Mouse (Mus musculus) liver, postnatal 0 days (tissue): Measurements from ENCODE around the gene Wdfy2. TPM values are rescaled to one million over a fixed set of nuclear protein-coding genes. Genes with fewer than 3 reads are reported as not detected.

Source experiments
- ATAC-seq: fragments of 200-750 bp; cut with Nextera tagmentation; 2 replicates; pipeline ENCODE4 v1.8.0; 2017; ENCODE audit warnings: mild to moderate bottlenecking, moderate library complexity
- DNase-seq: peaks from one replicate; pipeline ENCODE4 v3.0.0-alpha.2; 2016
- H3K27ac ChIP-seq: fragments of 300-500 bp; sonication (generic); 2 replicates; pipeline ENCODE4 v1.5.1; 2014; ENCODE audit warnings: antibody characterized with exemption, moderate library complexity, mild to moderate bottlenecking, low read depth
- H3K27me3 ChIP-seq: fragments of 300-500 bp; sonication (generic); 2 replicates; pipeline ENCODE4 v1.6.1; 2014; ENCODE audit warnings: low read length, control low read depth, mixed read lengths; ENCODE audit not compliant: insufficient read depth
- H3K36me3 ChIP-seq: fragments of 300-500 bp; sonication (generic); replicated peaks from 2 replicates; pipeline ENCODE4 v1.6.1; 2014; ENCODE audit warnings: mild to moderate bottlenecking, control low read depth, low read length, moderate library complexity, mixed read lengths; ENCODE audit not compliant: insufficient read depth
- H3K4me1 ChIP-seq: fragments of 300-500 bp; sonication (generic); 2 replicates; pipeline ENCODE4 v1.6.1; 2014; ENCODE audit warnings: antibody characterized with exemption, mild to moderate bottlenecking, control low read depth; ENCODE audit not compliant: insufficient read depth
- H3K4me2 ChIP-seq: fragments of 300-500 bp; sonication (generic); 2 replicates; pipeline ENCODE4 v1.6.1; 2014; ENCODE audit warnings: low read depth, mild to moderate bottlenecking, low read length, moderate library complexity, mixed read lengths
- H3K4me3 ChIP-seq: fragments of 300-500 bp; sonication (generic); 2 replicates; pipeline ENCODE4 v1.5.1; 2014; ENCODE audit warnings: low read depth, low read length
- H3K9ac ChIP-seq: fragments of 300-500 bp; sonication (generic); replicated peaks from 2 replicates; pipeline ENCODE4 v1.6.1; 2014; ENCODE audit warnings: mild to moderate bottlenecking, moderate library complexity
- H3K9me3 ChIP-seq: fragments of 300-500 bp; sonication (generic); 2 replicates; pipeline ENCODE4 v1.6.1; 2016; ENCODE audit warnings: mild to moderate bottlenecking, control low read depth, low read length, mixed read lengths
- CTCF ChIP-seq: sonication (generic); IDR thresholded peaks from 2 replicates; pipeline ENCODE4 v1.5.1; 2016; ENCODE audit warnings: antibody characterized with exemption, low read depth
- EP300 ChIP-seq: IDR thresholded peaks from 2 replicates; pipeline ENCODE4 v1.6.1; 2016; ENCODE audit warnings: antibody characterized with exemption, low read depth, mild to moderate bottlenecking
- WGBS: fragments of 180-500 bp; shearing (Covaris S2); extraction: QIAGEN DNeasy Blood & Tissue Kit; methylation state at CpG from one replicate; pipeline ENCODE4 v1.1.7; 2014; ENCODE audit not compliant: insufficient replicate concordance; 5-methylcytosine and 5-hydroxymethylcytosine counted together
- microRNA-seq: library from miRNA; unstranded; fragments of <30 nt; microRNA quantifications from one replicate; pipeline ENCODE4, GENCODE M21; 2016
- polyA plus RNA-seq: library from polyadenylated mRNA; unstranded; fragments of >200 nt; fragmentation: Nextera tagmentation; extraction: Ambion mirVana; gene quantifications from 2 replicates; pipeline ENCODE4 v1.2.1, GENCODE M21; 2015

The Wdfy2 gene
- polyA plus RNA-seq, 1 experiment from 2014 or later = 2.0 TPM

DNA sequence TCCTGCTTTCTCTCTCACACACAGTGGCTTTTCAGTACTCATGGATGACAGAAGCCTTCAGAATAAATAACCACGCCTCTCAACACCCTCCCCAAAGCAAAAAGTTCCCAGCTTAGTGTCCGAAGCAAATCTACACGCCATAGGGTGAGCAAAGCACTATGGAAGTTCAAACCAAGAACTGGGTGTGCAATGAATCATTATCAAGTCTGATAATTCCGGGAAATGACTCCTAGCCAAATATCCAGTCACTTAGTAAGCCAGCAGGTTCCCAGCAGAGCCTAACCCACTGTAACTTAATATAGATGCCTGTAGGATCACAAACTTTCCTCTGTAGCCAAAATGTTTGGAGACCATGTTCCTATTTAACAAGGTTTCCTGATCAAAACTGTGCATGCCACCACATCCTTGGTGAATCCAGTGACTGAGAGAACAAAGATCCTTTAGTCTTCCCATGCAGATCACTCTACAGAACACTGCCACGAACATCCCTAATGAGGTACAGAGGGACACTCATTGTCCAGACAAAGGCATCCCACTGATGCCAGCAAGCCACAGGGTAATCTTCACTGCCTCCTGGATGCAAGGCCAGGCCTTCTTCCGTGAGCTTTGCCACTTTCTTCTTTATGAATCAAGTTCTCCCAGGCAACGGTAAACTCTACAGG, 154.5 kb downstream of the Wdfy2 start:
- TF ChIP-seq EP300 (no peak), CTCF (no peak)
- Histone ChIP-seq H3K4me1 (no peaks in the 10 kb centered on the region), H3K4me2 (no peak overlapping the region), H3K9me3 (no peaks in the 10 kb centered on the region), H3K27me3 (no peaks in the 10 kb centered on the region), H3K4me3 (no peak overlapping the region), H3K36me3 (no peaks in the 10 kb centered on the region), H3K9ac (no peak overlapping the region), H3K27ac (no peak overlapping the region; the same call in 1 of the 2 replicates)
- no peak for DNase-seq
- 76% methylated on average over 7 of the region's 7 CpGs for WGBS
- no peak for ATAC-seq

DNA sequence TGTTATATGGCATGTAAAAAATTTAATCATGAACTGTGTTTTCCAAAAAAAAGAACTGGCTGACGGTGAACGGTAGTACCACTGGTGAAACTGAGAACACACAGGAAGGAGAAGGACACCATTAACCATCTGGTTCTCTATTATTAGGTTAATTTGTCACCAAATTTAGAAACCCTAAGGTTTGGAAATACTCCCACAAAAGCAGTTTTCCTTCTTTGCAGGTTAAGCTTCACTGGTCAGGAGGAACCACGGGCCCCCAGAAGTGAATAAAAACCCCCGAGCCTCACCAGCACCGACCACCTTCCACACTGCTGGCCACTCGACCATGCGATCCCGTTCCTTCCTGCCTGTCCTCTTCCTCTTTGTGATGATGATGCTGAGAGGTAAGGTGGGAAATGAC, 160.3 kb downstream of the Wdfy2 start, which contains the start of gene Defb47:
Gene Defb47, plus strand, starts transcription at position 301 of the 400 bp plus-strand sequence.
- DNase-seq = no peak
- Histone ChIP-seq H3K4me1 (no peaks in the 10 kb centered on the region; the same call in 1 of the 2 replicates), H3K36me3 (no peaks in the 10 kb centered on the region), H3K27ac (no peak within 1 kb of the TSS), H3K4me3 (no peak within 1 kb of the TSS), H3K4me2 (no peak within 1 kb of the TSS), H3K9ac (no peak within 1 kb of the TSS), H3K9me3 (no peaks in the 10 kb centered on the region), H3K27me3 (no peaks in the 10 kb centered on the region)
- 59% methylated on average over 8 of the region's 8 CpGs for WGBS
- ATAC-seq = no peak
- TF ChIP-seq CTCF = no peak
- no peak for TF ChIP-seq EP300

DNA sequence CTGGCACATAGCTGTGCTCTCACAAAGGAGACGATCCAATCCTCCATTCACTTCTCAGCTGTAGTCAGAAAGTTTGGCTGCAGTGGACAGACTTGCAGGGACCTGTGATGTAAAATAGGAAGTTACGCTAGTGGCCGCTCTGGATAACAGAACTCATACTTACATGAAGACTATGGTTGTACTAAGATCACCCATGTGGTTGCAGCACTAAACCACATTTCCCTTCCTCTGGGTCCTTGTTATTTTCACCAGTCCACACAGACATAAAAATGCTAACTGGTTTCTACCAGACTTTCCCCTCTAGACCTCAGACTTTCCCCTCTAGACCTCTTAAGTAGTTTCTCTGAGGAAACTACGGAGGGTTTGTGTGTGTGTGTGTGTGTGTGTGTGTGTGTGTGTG, 161.5 kb downstream of the Wdfy2 start:
- 35% methylated on average over 4 of the region's 4 CpGs for WGBS
- H3K9me3 ChIP-seq = no peaks in the 10 kb centered on the region

DNA sequence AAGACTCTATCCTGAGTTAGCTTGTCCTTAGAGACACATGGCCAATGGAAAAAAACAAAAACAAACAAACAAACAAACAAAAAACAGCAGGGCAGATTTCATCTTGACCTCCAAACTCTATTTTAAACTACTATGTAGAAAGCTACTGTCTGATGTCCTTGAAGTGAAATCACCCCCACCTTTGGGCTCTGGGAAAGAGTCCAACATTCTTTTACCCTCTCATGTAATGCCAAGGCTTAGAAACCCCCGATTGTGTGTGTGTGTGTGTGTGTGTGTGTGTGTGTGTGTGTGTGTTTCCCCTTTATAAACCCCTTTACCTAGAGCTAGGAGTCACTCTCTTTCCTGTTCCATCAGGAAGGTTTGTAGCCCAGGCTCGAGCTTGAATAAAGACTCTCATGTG, 165.1 kb downstream of the Wdfy2 start:
- H3K36me3 ChIP-seq = no peaks in the 10 kb centered on the region
- no peaks in the 10 kb centered on the region for H3K9me3 ChIP-seq
- ATAC-seq = no peak
- no peaks in the 10 kb centered on the region for H3K27me3 ChIP-seq
- no peak for TF ChIP-seq EP300
- TF ChIP-seq CTCF = no peak
- no peak for DNase-seq
- no peak overlapping the region for H3K4me2 ChIP-seq
- WGBS = 65% methylated on average over 2 of the region's 2 CpGs
- no peaks in the 10 kb centered on the region; the same call in 1 of the 2 replicates for H3K4me1 ChIP-seq
- H3K27ac ChIP-seq = no peak overlapping the region
- H3K4me3 ChIP-seq = no peak overlapping the region
- H3K9ac ChIP-seq = no peak overlapping the region

More for the DNA sequence above, 161.5 kb downstream of the Wdfy2 start:
- no peak for TF ChIP-seq CTCF
- TF ChIP-seq EP300 = no peak
- no peak for DNase-seq
- no peaks in the 10 kb centered on the region for H3K27me3 ChIP-seq
- H3K4me1 ChIP-seq = no peaks in the 10 kb centered on the region; the same call in 1 of the 2 replicates
- no peak overlapping the region for H3K4me2 ChIP-seq
- H3K27ac ChIP-seq = no peak overlapping the region
- ATAC-seq = no peak
- no peaks in the 10 kb centered on the region for H3K36me3 ChIP-seq
- H3K9ac ChIP-seq = no peak overlapping the region
- no peak overlapping the region for H3K4me3 ChIP-seq

Small RNA genes lying within 50 kb of the gene (microRNA-seq; reads per million reads assigned to microRNA genes)
- not detected for gene Mir6541
- not detected for gene Mir8098

Other genes with a start within 250 kb of the Wdfy2 start
- not detected in 2 replicates for gene Serpine3, start 174.0 kb upstream of the Wdfy2 start, polyA plus RNA-seq
- gene Ints6, start 76.5 kb upstream of the Wdfy2 start, polyA plus RNA-seq = 6.7 and 8.2 TPM in 2 replicates
- gene Defb48, start 146.8 kb downstream of the Wdfy2 start, polyA plus RNA-seq = not detected in 2 replicates
- gene Defb47, start 160.4 kb downstream of the Wdfy2 start, polyA plus RNA-seq = not detected in 2 replicates
- gene Defb43, start 174.1 kb downstream of the Wdfy2 start, polyA plus RNA-seq = not detected in 2 replicates
- not detected in 2 replicates for gene Defb42, start 209.3 kb downstream of the Wdfy2 start, polyA plus RNA-seq
- gene Defb30, start 212.3 kb downstream of the Wdfy2 start, polyA plus RNA-seq = not detected in 2 replicates